Mouse (Mus musculus): ENCODE measurements around the gene B3galt4.
A peak's percentile ranks its signal among the peaks of the same experiment; 100 is the strongest.

- no peak for TF ChIP-seq POLR2AphosphoS2 (IDR thresholded peaks at IDR 0.05; ENCODE audit: low read length)
- TF ChIP-seq GATA1 (IDR thresholded peaks at IDR 0.05; ENCODE audit: low read depth, low read length): no peak
- TF ChIP-seq EP300 (IDR thresholded peaks at IDR 0.05; ENCODE audit: low read depth in 1 of 2, low read length in 2 of 2): no peak
- no peak for TF ChIP-seq USF1 (IDR thresholded peaks at IDR 0.05; ENCODE audit: low read depth, low read length)
- TF ChIP-seq ZC3H11A (IDR thresholded peaks at IDR 0.05; ENCODE audit: low read depth, low read length): no peak
- no peak for TF ChIP-seq ZKSCAN1 (IDR thresholded peaks at IDR 0.05; ENCODE audit: low read depth, low read length)
- peak; percentile 65 for TF ChIP-seq ZNF384 (IDR thresholded peaks at IDR 0.05; ENCODE audit: low read depth, low read length)
- no peak for TF ChIP-seq ZMIZ1 (IDR thresholded peaks at IDR 0.05; ENCODE audit: low read depth, low read length)
- TF ChIP-seq MXI1 (IDR thresholded peaks at IDR 0.05; ENCODE audit: low read depth, low read length): no peak
- no peak for TF ChIP-seq POLR2A (IDR thresholded peaks at IDR 0.05; ENCODE audit: control insufficient read depth in 1 of 2, insufficient read depth in 1 of 2, low read depth in 1 of 2, low read length in 2 of 2, poor library complexity in 1 of 2)
- TF ChIP-seq POLR2AphosphoS5 (IDR thresholded peaks at IDR 0.05; ENCODE audit: borderline replicate concordance, low read depth, low read length): no peak
Observed at GRCm38 (mm10) chr17:33910346-33911051, 40.8 kb downstream of the B3galt4 start.
